Mouse (Mus musculus) gastrocnemius, postnatal 25 days (tissue): Measurements from ENCODE around the gene Prl3d3. TPM values are rescaled to one million over a fixed set of nuclear protein-coding genes. Genes with fewer than 3 reads are reported as not detected.
"Not testable (repeated sequence)": the region's sequence is repeated elsewhere in the genome, so short reads cannot be mapped to it uniquely, and the experiment has no call there.

Experiments
- DNase-seq: peaks from one replicate; pipeline ENCODE4 v3.0.0; 2022
- long read RNA-seq, 2 experiments: library from polyadenylated mRNA; stranded (forward); transcript quantifications; one replicate each; pipeline ENCODE4 v2.0.0; 2021
- total RNA-seq, 2 experiments: library from RNA; stranded (reverse); gene quantifications; 1 replicate in 1 of 2; 2 replicates in 1 of 2; pipeline ENCODE4 v1.2.3; 2021

Gene Prl3d3
- total RNA-seq: not detected
- long read RNA-seq, experiment 1: 0 reads
- long read RNA-seq, experiment 2: 0 reads

DNA sequence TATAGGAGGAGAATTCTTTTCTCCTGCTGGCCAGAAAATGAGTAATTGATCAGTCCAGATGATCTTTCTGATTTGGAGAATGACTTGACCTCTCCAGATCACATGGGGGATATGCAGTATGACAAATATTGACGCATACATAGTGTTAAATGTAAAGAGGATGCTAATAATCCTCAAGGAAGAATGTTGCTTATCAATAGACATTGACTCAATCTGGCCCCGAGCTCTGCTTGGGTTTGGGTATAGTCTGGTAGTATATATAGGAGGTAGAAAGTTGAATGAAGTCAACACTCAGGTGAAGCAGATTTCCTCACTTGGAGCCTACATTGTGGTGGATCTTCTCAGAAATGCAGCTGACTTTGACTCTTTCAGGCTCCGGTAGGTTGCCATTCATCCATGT, at the start of gene Prl3d3:
TSS of gene Prl3d3 (plus strand) at position 301 of the 400 bp plus-strand sequence.
- DNase-seq: not testable (repeated sequence)

GRCm38 (mm10) chr13:27121398-27121797, 35.2 kb upstream of the Prl3d3 start, which contains the start of gene Prl3d2:
Prl3d2 (plus strand) TSS chr13:27121698.
- not testable (repeated sequence) for DNase-seq

- no peak for DNase-seq
Observed at GRCm38 (mm10) chr13:27148264-27148663, 8.3 kb upstream of the Prl3d3 start.

DNA sequence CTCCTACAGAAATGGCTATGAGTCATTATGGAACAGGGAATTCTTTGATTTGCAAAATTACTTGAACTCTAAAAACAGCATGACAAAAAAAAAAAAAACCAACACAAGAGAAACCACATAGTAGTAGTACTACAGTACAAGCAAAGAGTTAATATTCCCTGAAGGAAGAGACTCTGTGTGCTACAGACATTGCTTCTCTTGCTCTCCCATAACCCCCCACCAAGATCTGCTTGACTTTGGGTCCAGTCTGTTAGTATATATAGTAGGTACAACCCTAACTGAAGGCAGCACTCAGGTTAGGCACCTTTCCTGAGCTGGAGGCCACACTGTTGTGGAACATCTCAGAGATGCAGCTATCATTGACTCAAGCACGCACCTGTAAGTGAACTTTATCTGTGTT, 39.8 kb downstream of the Prl3d3 start, which contains the start of gene Prl3c1:
TSS of gene Prl3c1 (plus strand) at position 301 of the 400 bp plus-strand sequence.
- DNase-seq: no peak

Other genes starting within 250 kb of the Prl3d3 start
- not detected for gene Prl, start 99.2 kb upstream of the Prl3d3 start, total RNA-seq
- gene Prl3d1, start 62.6 kb upstream of the Prl3d3 start, total RNA-seq: not detected
- gene Prl3d2, start 35.1 kb upstream of the Prl3d3 start, total RNA-seq: not detected
- not detected for gene Prl3c1, start 39.9 kb downstream of the Prl3d3 start, total RNA-seq
- not detected for gene Prl3b1, start 85.1 kb downstream of the Prl3d3 start, total RNA-seq
- gene Prl3a1, start 102.6 kb downstream of the Prl3d3 start, total RNA-seq: not detected
- gene Prl6a1, start 155.8 kb downstream of the Prl3d3 start, total RNA-seq: not detected
- not detected for gene Prl8a2, start 188.9 kb downstream of the Prl3d3 start, total RNA-seq
- gene Prl2b1, start 234.1 kb downstream of the Prl3d3 start, total RNA-seq: not detected